Mouse (Mus musculus) gastrocnemius, postnatal 10 days (tissue): ENCODE measurements around the gene Pin4. TPM values are rescaled to one million over a fixed set of nuclear protein-coding genes. Genes with fewer than 3 reads are reported as not detected.
"Not testable (repeated sequence)": the region's sequence is repeated elsewhere in the genome, so short reads cannot be mapped to it uniquely, and the experiment has no call there.

Source experiments
- DNase-seq: peaks from one replicate; pipeline ENCODE4 v3.0.0; 2021; ENCODE audit warnings: mixed read lengths
- long read RNA-seq, 2 experiments: library from polyadenylated mRNA; stranded (forward); transcript quantifications; one replicate each; pipeline ENCODE4 v2.0.0; 2021
- total RNA-seq, 2 experiments: library from RNA; stranded (reverse); gene quantifications; 2 replicates each; pipeline ENCODE4 v1.2.3; 2021

Gene Pin4
- 10 to 100 TPM; 21.2 to 27.5 TPM for total RNA-seq
- long read RNA-seq, experiment 1, transcript Pin4-201 (4 exons, 489 nt): major isoform, 9 of 12 reads
- long read RNA-seq, experiment 1, partial matches to known transcripts: 3 of 12 reads
- long read RNA-seq, experiment 1, other reads (novel, unspliced or antisense): 0 of 12 reads
- long read RNA-seq, experiment 2, transcript Pin4-201 (4 exons, 489 nt): major isoform, 9 of 9 reads
- long read RNA-seq, experiment 2, partial matches to known transcripts: 0 of 9 reads
- long read RNA-seq, experiment 2, other reads (novel, unspliced or antisense): 0 of 9 reads

DNA sequence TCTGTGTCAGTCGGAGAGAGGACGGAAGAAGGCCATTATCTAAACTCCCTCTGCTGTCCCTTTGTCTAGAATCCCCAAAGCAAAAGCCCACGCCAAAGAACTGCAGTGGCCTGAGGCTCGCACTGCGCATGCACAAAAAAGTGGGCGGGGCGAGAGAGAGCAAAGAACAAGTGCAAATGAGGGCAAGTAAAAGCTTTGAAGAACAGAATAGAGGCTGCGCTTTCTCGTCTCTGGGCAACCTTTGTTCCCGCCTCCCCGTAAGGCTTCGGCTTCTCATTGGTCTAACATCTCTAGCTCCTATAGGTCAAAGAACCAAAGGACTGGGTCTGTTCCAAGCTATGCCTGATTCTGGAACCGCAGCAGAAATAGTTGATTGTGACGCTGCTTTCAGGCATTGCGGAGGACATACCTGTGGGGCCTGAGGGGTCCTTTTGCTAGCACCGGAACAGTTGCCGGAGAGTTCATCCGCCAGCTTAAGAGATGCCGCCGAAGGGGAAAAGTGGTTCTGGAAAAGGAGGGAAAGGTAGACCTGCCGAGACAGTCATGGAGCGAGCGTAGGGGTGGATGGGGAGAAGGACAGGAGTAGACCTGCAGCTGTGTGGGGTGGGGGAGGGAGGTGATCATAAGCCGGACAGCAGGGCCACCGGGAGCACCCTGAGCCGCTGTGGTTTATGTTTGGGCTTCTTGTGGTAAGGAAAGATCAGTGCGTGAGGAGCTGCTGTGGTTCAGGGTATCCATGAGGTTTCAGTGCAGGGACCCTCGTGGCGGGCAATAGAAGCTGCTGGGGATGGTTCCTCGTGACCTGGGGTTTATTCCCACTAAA lies at the start of gene Pin4:
Gene Pin4, plus strand, starts transcription at position 406 of the 823 bp plus-strand sequence.
- DNase-seq: peak; percentile 89

DNA sequence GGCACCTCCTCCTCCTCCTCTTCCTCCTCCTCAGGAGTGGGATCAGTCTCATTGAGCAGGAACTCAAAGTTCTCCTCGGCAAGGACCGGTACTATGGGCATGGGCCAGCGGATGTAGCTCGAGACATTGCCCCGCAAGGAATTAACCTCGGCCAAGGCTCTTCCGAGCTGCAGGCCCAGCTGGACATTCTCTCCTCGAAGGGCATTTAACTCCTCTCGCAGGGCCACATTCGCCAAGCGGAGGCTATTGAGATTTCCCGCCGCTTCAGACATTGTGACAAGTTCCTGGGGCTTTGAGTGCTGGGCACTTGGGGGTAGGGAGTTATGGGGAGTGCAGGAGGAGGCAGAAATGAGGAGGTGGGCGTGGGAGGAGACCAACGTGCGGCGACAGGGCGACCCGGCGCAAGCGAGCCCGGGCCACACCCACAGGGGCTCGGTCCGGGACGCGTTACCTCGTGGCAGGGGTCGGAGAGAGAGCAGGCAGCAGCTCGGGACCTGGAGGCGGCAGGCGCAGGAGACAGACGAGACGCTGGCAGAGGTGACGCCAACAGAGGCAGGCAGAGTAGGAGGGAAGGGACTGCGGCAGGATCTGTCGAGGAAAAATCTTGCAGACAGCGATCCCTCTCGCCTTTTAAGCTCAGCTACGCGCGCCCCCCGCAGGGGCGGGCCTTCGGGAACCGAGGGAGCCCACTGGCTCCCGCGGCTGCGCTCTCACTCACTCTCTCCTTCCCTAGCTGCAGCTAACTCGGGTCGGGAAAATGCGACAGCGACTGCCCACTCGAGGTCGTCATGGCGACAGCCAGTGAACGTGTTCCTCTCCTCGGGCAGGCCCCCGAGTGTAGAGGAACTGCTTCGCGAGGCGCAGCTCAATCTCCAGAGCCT lies 48.4 kb upstream of the Pin4 start, which contains the start of gene Rtl5:
Gene Rtl5, minus strand, starts transcription at position 714 of the 881 bp plus-strand sequence.
- peak; percentile 59 for DNase-seq

DNA sequence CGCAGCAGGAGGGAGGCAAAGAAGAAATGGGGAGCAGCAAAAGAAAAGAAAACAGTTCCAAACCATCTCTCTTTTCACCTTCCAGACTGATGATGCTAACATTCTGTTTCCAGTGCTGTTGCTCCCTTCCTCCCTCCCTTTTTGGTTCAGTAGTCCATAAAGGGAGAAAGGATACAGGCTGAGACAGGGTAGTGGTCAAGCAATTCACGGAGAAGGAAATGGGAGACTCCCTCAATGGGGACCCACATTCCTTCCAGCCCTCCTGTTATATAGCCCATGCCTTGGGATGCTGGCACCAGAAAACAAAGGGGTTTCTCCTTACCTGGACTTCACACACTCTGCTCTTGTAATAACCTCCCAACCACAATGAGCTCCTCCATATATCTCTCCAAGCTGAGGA lies 47.7 kb upstream of the Pin4 start:
- DNase-seq: no peak

- DNase-seq: no peak
Observed at GRCm38 (mm10) chrX:102073605-102074325, 45.5 kb upstream of the Pin4 start.

- DNase-seq: no peak
Observed at GRCm38 (mm10) chrX:102074435-102074834, 44.8 kb upstream of the Pin4 start.

DNA sequence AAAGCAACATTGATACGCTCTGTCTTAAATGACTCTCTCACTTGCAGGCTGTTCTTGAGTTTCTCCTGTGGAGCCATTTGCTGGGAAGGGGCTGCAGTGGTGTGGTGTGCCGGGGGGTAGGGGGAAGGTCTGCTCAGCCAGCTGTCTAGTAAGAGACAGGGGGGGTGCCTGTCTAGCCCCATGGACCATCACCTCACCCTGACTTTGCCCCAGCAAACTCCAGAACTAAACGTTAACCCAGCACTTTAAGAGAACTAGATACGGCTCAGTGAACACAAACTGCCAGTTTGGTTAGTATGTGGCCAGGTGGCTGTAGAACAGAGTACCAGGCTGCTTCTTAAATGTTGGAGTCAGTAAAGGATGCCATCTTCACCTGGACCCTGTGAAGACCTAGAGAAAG lies 44.1 kb upstream of the Pin4 start:
- DNase-seq: no peak

GRCm38 (mm10) chrX:102076886-102077765 lies 42.1 kb upstream of the Pin4 start:
- no peak for DNase-seq

GRCm38 (mm10) chrX:102081076-102081475 lies 38.2 kb upstream of the Pin4 start:
- no peak for DNase-seq

DNA sequence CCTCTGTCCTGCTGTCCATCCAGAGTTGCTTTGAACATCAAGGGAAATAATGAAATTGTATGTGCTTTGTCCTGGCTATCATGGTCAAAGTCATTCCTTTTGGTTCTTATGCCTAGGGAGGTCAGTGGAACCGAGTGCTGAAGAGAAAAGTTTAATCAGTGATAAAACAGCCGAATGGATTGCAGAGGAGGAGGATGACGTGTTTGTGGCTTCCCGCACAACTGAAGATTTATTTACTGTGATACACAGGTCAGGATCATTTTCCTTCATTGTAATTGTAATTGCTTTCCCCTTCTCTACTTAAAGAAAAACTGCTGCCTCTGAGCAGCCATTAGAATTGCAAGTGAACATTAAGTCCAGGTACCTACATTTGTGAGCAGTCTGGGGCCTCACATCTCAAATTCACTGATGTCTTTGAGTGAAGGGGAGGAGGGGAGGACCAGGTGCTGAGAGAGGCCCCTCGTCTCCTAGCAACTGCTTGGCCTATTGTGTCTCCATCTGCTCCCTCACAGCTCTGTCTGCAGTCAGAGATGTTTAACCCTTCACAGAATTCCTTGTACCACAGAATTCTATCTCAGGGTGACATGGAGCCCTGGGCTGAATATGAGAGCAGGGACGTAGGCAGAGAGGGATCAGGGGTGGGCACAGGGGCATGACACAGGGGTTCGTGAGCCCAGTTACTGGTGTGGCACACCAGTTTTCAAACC lies 37.5 kb upstream of the Pin4 start:
- DNase-seq: no peak

DNA sequence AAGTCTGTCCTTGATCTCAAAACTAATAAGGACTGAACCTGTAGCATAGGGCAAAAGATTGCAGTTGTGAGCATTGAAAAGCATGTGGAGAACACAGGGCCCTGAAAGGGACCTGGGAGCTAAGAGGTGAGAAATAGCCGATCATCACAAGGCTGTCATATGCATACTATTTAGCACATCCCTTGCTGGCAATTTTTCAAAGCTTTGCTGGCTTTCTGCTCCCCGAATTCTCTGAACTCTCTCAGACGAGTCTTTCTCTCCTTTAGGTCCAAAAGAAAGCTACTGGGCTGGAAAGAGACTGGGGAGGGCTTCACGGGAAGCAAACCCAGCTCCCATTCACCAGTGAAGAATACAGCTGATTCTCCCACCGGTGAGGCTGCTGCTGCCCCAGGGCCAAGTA lies 36.9 kb upstream of the Pin4 start:
- DNase-seq: no peak

DNA sequence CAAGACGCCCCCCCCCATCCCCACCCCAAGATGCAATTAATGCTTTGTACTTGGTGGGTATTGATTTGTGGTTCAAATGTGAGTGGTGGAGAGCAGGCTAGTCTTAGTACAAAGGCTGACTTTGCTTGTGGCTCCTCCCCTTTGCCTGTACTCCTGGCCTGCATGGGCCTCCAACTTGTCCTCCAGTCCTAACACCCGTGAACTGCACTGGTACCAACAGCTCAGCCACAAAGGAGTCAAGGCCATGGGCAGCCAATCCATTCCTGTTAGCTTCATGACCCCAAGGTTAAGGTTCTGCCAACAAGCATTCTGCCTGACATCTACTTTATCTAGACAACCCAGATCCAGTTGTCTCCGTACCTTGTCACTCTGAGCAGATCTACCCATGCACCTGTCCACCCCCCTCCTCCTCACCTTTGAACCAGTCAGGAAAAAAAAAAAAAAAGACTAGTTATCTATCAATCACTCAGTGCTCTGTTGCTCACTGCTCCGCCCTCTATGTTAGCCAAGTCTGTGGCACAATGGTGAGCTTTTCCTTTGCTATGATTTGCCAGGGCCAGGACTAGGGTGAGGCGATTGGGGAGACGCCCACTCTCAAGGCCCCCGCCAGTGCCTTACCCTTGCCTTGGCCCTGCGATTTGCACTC lies 33.3 kb upstream of the Pin4 start:
- DNase-seq: no peak

DNA sequence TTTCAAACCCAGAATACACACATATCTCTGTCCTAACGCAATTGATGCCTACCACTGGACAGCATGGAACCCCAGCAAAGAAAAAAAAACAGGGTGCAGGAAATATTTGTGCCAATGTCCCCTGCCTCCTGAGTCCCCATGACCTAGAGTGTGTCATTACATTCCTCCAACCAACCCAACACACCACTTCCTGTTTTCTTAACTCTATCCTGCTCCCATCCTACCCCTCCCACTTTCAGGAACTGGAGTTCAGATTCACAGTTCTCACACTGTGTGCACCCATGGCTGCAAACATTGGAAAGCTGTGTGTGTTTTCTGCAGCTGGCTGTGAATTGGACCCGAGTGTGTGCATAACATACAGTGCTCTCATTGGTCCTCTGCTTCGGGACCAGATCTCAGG lies 28.6 kb upstream of the Pin4 start:
- no peak for DNase-seq

- DNase-seq: no peak
Observed at GRCm38 (mm10) chrX:102094381-102094904, 24.8 kb upstream of the Pin4 start.

- no peak for DNase-seq
Observed at GRCm38 (mm10) chrX:102101886-102102285, 17.4 kb upstream of the Pin4 start.

DNA sequence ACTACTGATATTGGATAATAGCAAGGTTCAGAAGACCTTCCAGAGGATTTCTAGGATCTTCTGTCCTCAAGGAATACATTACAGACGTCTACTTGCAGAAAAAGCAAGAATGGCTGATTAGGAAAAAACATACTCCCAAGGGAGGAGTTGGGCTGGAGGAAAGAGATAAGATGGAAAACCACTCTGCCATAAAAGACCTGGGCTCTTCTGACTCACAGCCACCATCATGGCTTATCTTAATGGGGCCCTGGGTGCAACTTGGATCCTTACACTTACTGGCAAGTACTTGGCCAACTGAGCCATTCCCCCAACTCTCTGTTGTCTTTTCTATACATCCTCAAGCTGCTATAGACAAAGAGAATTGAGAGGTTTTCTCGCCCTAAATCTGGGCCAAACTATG lies 15.4 kb upstream of the Pin4 start:
- not testable (repeated sequence) for DNase-seq

DNA sequence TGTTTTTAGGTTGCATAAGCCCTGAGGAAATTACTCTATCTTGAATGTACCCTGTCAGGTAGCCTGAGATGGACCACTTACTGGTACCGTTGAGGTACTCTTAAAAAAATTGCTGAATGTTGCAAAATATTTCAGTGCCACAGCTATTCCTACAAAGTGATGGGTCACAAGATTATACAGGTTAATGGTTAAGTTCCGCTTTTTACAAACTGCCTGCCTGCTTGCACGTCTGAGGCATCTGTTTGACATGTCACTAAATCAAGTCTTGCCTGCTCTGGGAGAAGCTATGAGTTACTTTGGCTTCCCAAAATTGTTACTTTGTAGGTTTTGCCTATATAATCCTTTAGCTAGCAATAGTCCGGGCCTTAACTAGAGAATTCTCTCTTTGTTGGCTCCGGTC lies 9.9 kb upstream of the Pin4 start:
- DNase-seq: not testable (repeated sequence)

DNA sequence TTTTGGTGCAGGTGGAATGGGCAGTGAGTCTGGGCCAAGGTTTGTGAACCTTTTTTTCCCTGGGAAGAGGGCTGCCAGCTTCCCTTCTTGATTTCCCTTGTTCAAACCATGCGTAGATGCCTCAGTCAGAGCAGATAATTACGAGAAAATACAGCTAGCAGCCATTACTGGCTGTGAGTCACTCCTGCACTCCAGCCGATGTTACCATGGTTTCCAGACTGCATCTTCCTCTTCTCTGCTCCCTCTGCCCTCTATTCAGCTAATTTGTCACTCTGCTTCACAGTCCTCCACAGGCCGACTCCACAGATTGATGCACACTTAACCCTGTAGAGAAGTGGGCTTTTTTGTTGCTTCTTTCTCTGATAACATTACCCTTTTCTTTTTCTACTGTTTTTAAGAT lies 3.6 kb upstream of the Pin4 start:
- DNase-seq: no peak

DNA sequence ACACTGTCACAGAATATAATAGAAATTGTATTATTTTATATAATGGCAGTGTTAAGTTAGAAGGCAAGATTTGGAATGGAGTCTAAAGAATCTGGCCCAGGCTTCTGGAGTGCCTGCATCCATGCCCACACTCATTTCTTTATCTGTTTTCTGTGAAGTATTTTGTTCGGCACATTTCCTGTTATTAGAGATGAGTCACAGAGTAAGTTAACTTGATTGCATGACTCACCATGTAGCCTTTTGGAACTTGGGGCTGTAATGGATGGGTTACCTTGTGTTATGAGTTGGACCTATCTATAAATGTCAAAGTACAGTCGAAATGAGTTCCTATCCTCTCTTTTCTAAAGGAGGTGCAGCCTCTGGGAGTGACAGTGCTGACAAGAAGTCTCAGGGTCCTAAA lies 2.1 kb downstream of the Pin4 start:
- DNase-seq: no peak

GRCm38 (mm10) chrX:102141157-102141556 lies 21.9 kb downstream of the Pin4 start:
- no peak for DNase-seq
